15 mouse cellular contexts compared by ENCODE assay signal in genomic region chr11:109884801-109885200, GRCm38 (mm10). TPM values are rescaled to one million over a fixed set of nuclear protein-coding genes. Genes with fewer than 3 reads are reported as not detected.
DNase-seq lines count a peak whose midpoint lies in the region; ATAC-seq and TF ChIP-seq lines count a peak whose summit lies in the region.
"Had no signal": no experiment of that assay in that cellular context is flagged by ENCODE, and none has a peak within 500 bp of the region (broad histone marks: within the 10 kb centered on the region; RNA-seq: fewer than 3 reads in every experiment).

No protein-coding gene starts in this region.

- no peak for TF ChIP-seq POLR2A in myocyte (IDR thresholded peaks at IDR 0.05; ENCODE audit: insufficient read length, low read depth)

- DNase-seq in kidney, adult 9 months = peak; percentile 57
- no peak for DNase-seq in kidney, adult 18-20 months
- peak; percentile 61 to 80 for DNase-seq in gastrocnemius, adult 8-10 months (ENCODE audit: low spot score in 2 of 2)
- peak; percentile 49 for DNase-seq in heart, postnatal 4 days
- DNase-seq in forebrain, embryonic 11.5 days (ENCODE audit: low spot score) = no peak
- no peak for DNase-seq in layer of hippocampus, postnatal 25 days (ENCODE audit: extremely low spot score in 1 of 2, low spot score in 1 of 2)
- DNase-seq: embryo, embryonic 11 days; thymus, postnatal 25 days had no signal

- H3K27me3 ChIP-seq in myocyte (ENCODE audit: control insufficient read depth, insufficient read depth, insufficient read length) = no peaks in the 10 kb centered on the region
- H3K27me3 ChIP-seq in forebrain, embryonic 11.5 days (ENCODE audit: control insufficient read depth, insufficient read depth, low read length) = no peaks in the 10 kb centered on the region
- H3K27me3 ChIP-seq: hindbrain, embryonic 15.5 days had no signal

- no peaks in the 10 kb centered on the region for H3K4me1 ChIP-seq in forebrain, embryonic 11.5 days (replicated peaks; ENCODE audit: control insufficient read depth, insufficient read depth, low read length)
- H3K4me1 ChIP-seq: hindbrain, embryonic 15.5 days had no signal

- ATAC-seq in forebrain, embryonic 11.5 days (replicated peaks; ENCODE audit: low FRiP score) = no peak

- H3K4me2 ChIP-seq in myocyte (ENCODE audit: low read depth) = peak overlapping the region; percentile 25
- H3K4me2 ChIP-seq in forebrain, embryonic 11.5 days (ENCODE audit: low read depth, low read length, severe bottlenecking) = no peak overlapping the region
- H3K4me2 ChIP-seq: hindbrain, embryonic 15.5 days had no signal

- no peak overlapping the region for H3ac ChIP-seq in myocyte (ENCODE audit: control insufficient read depth, insufficient read length)

- no peaks in the 10 kb centered on the region for H3K36me3 ChIP-seq in myocyte (ENCODE audit: control insufficient read depth, insufficient read depth)
- H3K36me3 ChIP-seq in forebrain, embryonic 11.5 days (ENCODE audit: control insufficient read depth, insufficient read depth, low read length) = no peaks in the 10 kb centered on the region
- H3K36me3 ChIP-seq: hindbrain, embryonic 15.5 days had no signal

- H3K9me3 ChIP-seq in forebrain, embryonic 11.5 days (ENCODE audit: control insufficient read depth, low read length) = no peaks in the 10 kb centered on the region
- H3K9me3 ChIP-seq: hindbrain, embryonic 15.5 days had no signal

- 96% methylated on average over 4 of the region's 4 CpGs for WGBS in forebrain, embryonic 11.5 days

- no peaks in the 10 kb centered on the region for H3K79me2 ChIP-seq in myocyte (ENCODE audit: control insufficient read depth, insufficient read depth)

- H3K9ac ChIP-seq in forebrain, embryonic 11.5 days (ENCODE audit: low read length) = no peak overlapping the region
- H3K9ac ChIP-seq: hindbrain, embryonic 15.5 days had no signal

- H3K27ac ChIP-seq in forebrain, embryonic 11.5 days (ENCODE audit: low read depth, low read length) = no peak overlapping the region
- H3K27ac ChIP-seq: hindbrain, embryonic 15.5 days had no signal

- no peak overlapping the region for H3K4me3 ChIP-seq in myocyte
- H3K4me3 ChIP-seq in forebrain, embryonic 11.5 days (ENCODE audit: low read depth, low read length) = no peak overlapping the region
- H3K4me3 ChIP-seq: hindbrain, embryonic 15.5 days had no signal

TF ChIP-seq in myocyte, 11 proteins besides CTCF, POLR2A, EP300 and RAD21:
- TF ChIP-seq POLR2AphosphoS2 (IDR thresholded peaks at IDR 0.05; ENCODE audit: insufficient read length, low read depth) (no peak), CEBPB (IDR thresholded peaks at IDR 0.05; ENCODE audit: insufficient read depth, poor library complexity, severe bottlenecking) (peak; percentile 93)

RNA-seq across cellular contexts. Expression of gene 1700012B07Rik, which starts 57.0 kb away (rescaled TPM):
- total RNA-seq in gastrocnemius, adult 8-10 months (2022) = not detected
- not detected for total RNA-seq in heart, postnatal 4 days (2021)
- 0.19 TPM for polyA plus RNA-seq in myocyte (2012; fragmentation: generic; extraction: Trizol)
- polyA plus RNA-seq in forebrain, embryonic 11.5 days (2014; fragmentation: Nextera tagmentation; extraction: Ambion mirVana) = not detected in 2 replicates
- total RNA-seq in layer of hippocampus, postnatal 25 days (2021) = not detected
- total RNA-seq: ES-E14; left cerebral cortex, postnatal 25 days; megakaryocyte progenitor cell, adult 5-6 weeks had no signal
- polyA plus RNA-seq: hindbrain, embryonic 15.5 days; neural tube, embryonic 11.5 days; small intestine, adult 2 months had no signal

Comparison
In these comparisons a context has a peak if more than half of its experiments do, and no peak if none do; other contexts are left out.
1. DNase-seq: peak in kidney, adult 9 months (single experiment), gastrocnemius, adult 8-10 months (2 of 2) and heart, postnatal 4 days (single experiment); none in kidney, adult 18-20 months (single experiment), forebrain, embryonic 11.5 days (single experiment) and layer of hippocampus, postnatal 25 days (0 of 2).